Mouse (Mus musculus) limb, embryonic 13.5 days (tissue): ENCODE data around the gene Eno2. TPM values are rescaled to one million over a fixed set of nuclear protein-coding genes. Genes with fewer than 3 reads are reported as not detected.

Experiments used
- ATAC-seq: fragments of 200-750 bp; cut with Nextera tagmentation; 2 replicates; pipeline ENCODE4 v1.8.0; 2017; ENCODE audit warnings: low read depth, moderate number of reproducible peaks, moderate TSS enrichment; ENCODE audit not compliant: low FRiP score
- H3K27ac ChIP-seq: fragments of 300-500 bp; sonication (generic); 2 replicates; pipeline ENCODE4 v1.5.1; 2015; ENCODE audit warnings: inconsistent platforms, mild to moderate bottlenecking, moderate library complexity
- H3K27me3 ChIP-seq: fragments of 300-500 bp; sonication (generic); 2 replicates; pipeline ENCODE4 v1.6.1; 2015; ENCODE audit warnings: mild to moderate bottlenecking, inconsistent platforms
- H3K36me3 ChIP-seq: fragments of 300-500 bp; sonication (generic); 2 replicates; pipeline ENCODE4 v1.6.1; 2015; ENCODE audit warnings: inconsistent platforms, mild to moderate bottlenecking, moderate library complexity
- H3K4me1 ChIP-seq: fragments of 300-500 bp; sonication (generic); 2 replicates; pipeline ENCODE4 v1.6.1; 2015; ENCODE audit warnings: inconsistent platforms
- H3K4me2 ChIP-seq: fragments of 300-500 bp; sonication (generic); replicated peaks from 2 replicates; pipeline ENCODE4 v1.6.1; 2015; ENCODE audit warnings: inconsistent platforms, mild to moderate bottlenecking, moderate library complexity
- H3K4me3 ChIP-seq: fragments of 300-500 bp; sonication (generic); 2 replicates; pipeline ENCODE4 v1.5.1; 2015; ENCODE audit warnings: moderate library complexity, mild to moderate bottlenecking, inconsistent platforms
- H3K9ac ChIP-seq: fragments of 300-500 bp; sonication (generic); 2 replicates; pipeline ENCODE4 v1.6.1; 2015; ENCODE audit warnings: mild to moderate bottlenecking, inconsistent platforms
- H3K9me3 ChIP-seq: fragments of 300-500 bp; sonication (generic); 2 replicates; pipeline ENCODE4 v1.6.1; 2016; ENCODE audit warnings: inconsistent platforms
- WGBS: fragments of 180-500 bp; shearing (Covaris S2); methylation state at CpG from one replicate; pipeline ENCODE4 v1.1.7; 2015; 5-methylcytosine and 5-hydroxymethylcytosine counted together
- polyA plus RNA-seq: library from polyadenylated mRNA; unstranded; fragments of >200 nt; fragmentation: Nextera tagmentation; extraction: Ambion mirVana; gene quantifications from 2 replicates; pipeline ENCODE4 v1.2.1, GENCODE M21; 2015

The Eno2 gene
- polyA plus RNA-seq, 1 experiment from 2014 or later = 7.7 TPM

DNA sequence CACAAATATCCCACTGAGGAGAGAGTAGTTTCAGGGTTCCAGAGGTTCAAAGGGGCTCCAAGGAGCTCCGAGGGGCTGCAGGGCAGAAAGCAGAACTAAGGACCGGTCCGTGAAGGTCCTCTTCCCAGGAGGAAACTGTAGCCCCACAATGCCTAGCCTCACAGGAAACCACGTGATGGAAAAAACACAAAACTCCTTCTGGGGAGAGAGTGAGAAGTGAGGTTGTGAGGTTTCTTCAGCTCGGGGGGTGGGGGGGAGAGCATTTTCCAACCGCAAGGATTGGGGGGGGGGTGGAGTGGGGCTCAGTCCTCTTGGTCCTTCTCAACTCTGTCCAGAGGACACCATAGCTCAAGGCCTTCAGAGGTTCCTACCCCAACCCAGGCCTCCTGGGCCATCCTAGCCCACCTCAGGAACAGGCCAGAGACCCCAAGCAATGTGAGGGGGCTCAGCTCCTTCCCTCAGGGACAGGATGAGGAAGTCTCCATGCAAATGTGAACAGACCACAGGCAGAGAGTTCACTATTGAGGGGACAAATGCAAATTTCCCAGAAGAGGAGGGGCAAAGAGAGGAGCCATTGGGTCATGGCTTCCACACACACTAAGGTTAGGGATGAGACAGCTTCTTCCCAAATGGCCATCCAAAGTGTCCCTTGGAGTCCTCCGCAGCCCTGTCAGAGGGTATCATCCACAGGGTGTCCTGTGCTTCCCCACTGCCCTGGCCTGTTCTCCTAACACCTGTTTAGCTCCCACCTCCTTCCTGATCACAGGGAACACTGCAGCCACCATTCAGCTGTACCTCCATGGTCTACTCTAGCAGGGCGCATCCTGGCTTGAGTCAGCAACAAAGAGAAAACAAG lies 39.4 kb downstream of the Eno2 start:
- ATAC-seq = no peak
- H3K4me2 ChIP-seq = no peak overlapping the region
- 81% methylated on average over 8 of the region's 8 CpGs for WGBS
- no peak overlapping the region for H3K9ac ChIP-seq
- H3K4me3 ChIP-seq = no peak overlapping the region
- H3K27ac ChIP-seq = no peak overlapping the region
- no peaks in the 10 kb centered on the region for H3K27me3 ChIP-seq
- no peaks in the 10 kb centered on the region for H3K36me3 ChIP-seq
- H3K9me3 ChIP-seq = no peaks in the 10 kb centered on the region
- H3K4me1 ChIP-seq = peaks cover 6% of the 10 kb centered on the region

DNA sequence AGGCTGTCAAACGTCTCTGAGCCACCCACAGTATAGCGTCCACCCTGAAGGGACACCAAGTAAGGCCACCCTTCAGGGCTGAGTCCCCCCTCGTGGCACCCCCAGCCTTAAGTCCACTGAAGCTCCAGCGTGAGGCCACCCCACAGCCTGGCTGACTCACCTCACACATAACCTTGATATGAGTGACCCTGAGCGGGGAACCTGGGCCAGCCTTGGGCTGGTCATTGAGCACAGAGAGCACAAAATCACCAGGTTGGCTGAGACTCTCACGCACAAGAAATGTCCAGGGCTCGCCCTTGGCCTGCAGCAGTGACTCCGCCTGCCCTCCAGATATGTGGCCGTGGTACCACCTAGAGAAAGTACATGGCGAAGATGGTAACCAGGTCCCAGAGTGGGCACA lies 40.9 kb downstream of the Eno2 start:
- Histone ChIP-seq H3K27me3 (no peaks in the 10 kb centered on the region), H3K4me3 (no peak overlapping the region), H3K4me1 (peaks cover 6% of the 10 kb centered on the region), H3K9ac (no peak overlapping the region), H3K9me3 (no peaks in the 10 kb centered on the region), H3K4me2 (no peak overlapping the region), H3K27ac (no peak overlapping the region), H3K36me3 (no peaks in the 10 kb centered on the region)
- no peak for ATAC-seq
- WGBS = 84% methylated on average over 10 of the region's 10 CpGs

- H3K9ac ChIP-seq = no peak overlapping the region
- H3K4me3 ChIP-seq = no peak overlapping the region
- H3K4me2 ChIP-seq = no peak overlapping the region
- H3K36me3 ChIP-seq = no peaks in the 10 kb centered on the region
- no peak overlapping the region for H3K27ac ChIP-seq
- WGBS = 87% methylated on average over 10 of the region's 10 CpGs
- no peak for ATAC-seq
- no peaks in the 10 kb centered on the region for H3K27me3 ChIP-seq
- no peaks in the 10 kb centered on the region for H3K4me1 ChIP-seq
- no peaks in the 10 kb centered on the region for H3K9me3 ChIP-seq
Observed at GRCm38 (mm10) chr6:124724472-124724871, 45.0 kb downstream of the Eno2 start.

DNA sequence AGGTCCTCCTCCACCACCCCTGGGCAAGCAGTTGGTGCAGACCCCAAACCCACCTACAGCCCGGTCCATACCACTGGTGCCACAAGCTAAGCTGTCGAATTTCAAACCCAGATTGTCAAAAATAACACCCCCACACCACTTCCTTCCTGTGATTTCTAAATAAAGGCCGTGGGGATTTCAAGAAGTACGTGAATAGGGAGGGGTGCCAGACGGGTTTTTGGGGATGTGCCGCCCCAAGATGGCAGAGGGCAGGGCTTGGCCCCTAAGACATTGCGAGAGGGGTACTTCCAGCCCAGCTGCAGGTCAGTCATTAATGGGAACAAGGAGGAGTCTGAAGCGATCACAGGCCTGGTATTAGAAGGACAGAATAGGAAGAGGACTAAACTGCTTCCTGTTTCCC lies 45.9 kb downstream of the Eno2 start:
- Histone ChIP-seq H3K27me3 (no peaks in the 10 kb centered on the region), H3K4me1 (no peaks in the 10 kb centered on the region), H3K9ac (no peak overlapping the region), H3K9me3 (no peaks in the 10 kb centered on the region), H3K27ac (no peak overlapping the region), H3K4me2 (no peak overlapping the region), H3K36me3 (no peaks in the 10 kb centered on the region), H3K4me3 (no peak overlapping the region)
- 73% methylated on average over 8 of the region's 8 CpGs for whole genome bisulfite sequencing
- ATAC-seq = no peak

- no peak overlapping the region for H3K4me2 ChIP-seq
- no peaks in the 10 kb centered on the region for H3K27me3 ChIP-seq
- H3K4me1 ChIP-seq = no peaks in the 10 kb centered on the region
- no peak for ATAC-seq
- 0 out of 2 replicates have a peak, but pooled peaks cover under 1% of the 10 kb centered on the region for H3K36me3 ChIP-seq
- H3K27ac ChIP-seq = no peak overlapping the region
- WGBS = 86% methylated on average over 6 of the region's 6 CpGs
- H3K9ac ChIP-seq = no peak overlapping the region
- no peak overlapping the region for H3K4me3 ChIP-seq
- no peaks in the 10 kb centered on the region for H3K9me3 ChIP-seq
Observed at GRCm38 (mm10) chr6:124722876-124723473, 46.5 kb downstream of the Eno2 start.

DNA sequence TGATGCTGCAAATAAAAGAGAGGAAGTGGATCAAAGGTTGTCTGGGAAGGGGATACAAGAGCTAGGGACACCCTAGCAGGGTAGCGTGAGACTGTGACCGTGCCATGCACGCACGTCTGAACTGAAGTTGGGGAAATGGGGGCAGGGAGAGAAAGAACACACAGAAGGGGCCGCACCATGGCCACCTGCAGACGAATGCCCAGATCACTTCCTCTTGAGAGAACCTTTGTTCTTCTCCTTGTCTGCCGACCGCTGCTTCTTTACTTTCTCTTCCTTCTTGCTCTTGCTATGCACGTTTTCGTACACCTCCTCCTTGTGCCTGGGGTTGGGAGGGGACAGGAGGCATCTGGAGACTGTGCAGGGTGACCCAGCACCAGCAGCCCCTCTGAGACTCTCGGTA lies 48.6 kb downstream of the Eno2 start:
- no peaks in the 10 kb centered on the region for H3K27me3 ChIP-seq
- no peaks in the 10 kb centered on the region for H3K9me3 ChIP-seq
- ATAC-seq = no peak
- WGBS = 79% methylated on average over 11 of the region's 11 CpGs
- no peak overlapping the region for H3K4me2 ChIP-seq
- no peak overlapping the region for H3K27ac ChIP-seq
- no peaks in the 10 kb centered on the region for H3K4me1 ChIP-seq
- H3K9ac ChIP-seq = no peak overlapping the region
- H3K4me3 ChIP-seq = no peak overlapping the region
- H3K36me3 ChIP-seq = peaks cover 21% of the 10 kb centered on the region

- 61% methylated on average over 7 of the region's 7 CpGs for WGBS
- H3K27me3 ChIP-seq = no peaks in the 10 kb centered on the region
- H3K36me3 ChIP-seq = peaks cover 36% of the 10 kb centered on the region
- H3K4me1 ChIP-seq = no peaks in the 10 kb centered on the region
- no peak for ATAC-seq
- no peaks in the 10 kb centered on the region for H3K9me3 ChIP-seq
- no peak overlapping the region for H3K27ac ChIP-seq
- H3K9ac ChIP-seq = peak overlapping the region; percentile 61
- peak overlapping the region; percentile 36 for H3K4me2 ChIP-seq
- H3K4me3 ChIP-seq = peak overlapping the region; percentile 28; the same call in 1 of the 2 replicates
Observed at GRCm38 (mm10) chr6:124719354-124719978, 50.0 kb downstream of the Eno2 start.

- no peak for ATAC-seq
- H3K4me2 ChIP-seq = peak overlapping the region; percentile 44
- H3K27me3 ChIP-seq = no peaks in the 10 kb centered on the region
- peaks cover 7% of the 10 kb centered on the region for H3K4me1 ChIP-seq
- H3K9me3 ChIP-seq = no peaks in the 10 kb centered on the region
- 60% methylated on average over 16 of the region's 16 CpGs for WGBS
- H3K4me3 ChIP-seq = peak overlapping the region; percentile 28
- H3K9ac ChIP-seq = peak overlapping the region; percentile 61
- peaks cover 43% of the 10 kb centered on the region for H3K36me3 ChIP-seq
- no peak overlapping the region for H3K27ac ChIP-seq
Observed at GRCm38 (mm10) chr6:124718703-124719102, 50.8 kb downstream of the Eno2 start.

DNA sequence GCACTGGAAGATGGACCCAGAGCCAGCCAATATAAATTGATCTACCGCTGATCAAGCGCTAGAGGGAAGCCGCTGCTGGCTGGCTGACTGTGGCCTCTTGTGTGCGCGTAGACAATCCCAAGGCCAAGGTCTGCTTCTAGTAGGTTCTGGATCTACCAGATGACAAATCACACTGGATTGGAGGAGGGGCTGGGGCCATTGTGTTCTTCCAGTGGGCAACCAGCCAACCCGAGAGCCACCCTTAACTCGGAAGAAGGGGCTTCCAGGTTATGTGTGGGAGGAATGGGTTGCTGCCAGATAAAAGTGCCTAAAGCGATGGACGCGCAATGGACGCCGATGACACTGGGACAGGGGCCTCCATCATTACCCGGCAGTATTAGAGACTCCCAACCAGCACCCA lies 51.5 kb downstream of the Eno2 start:
- H3K27ac ChIP-seq = no peak overlapping the region
- peaks cover 43% of the 10 kb centered on the region for H3K36me3 ChIP-seq
- H3K9ac ChIP-seq = no peak overlapping the region; the same call in 1 of the 2 replicates
- peaks cover 14% of the 10 kb centered on the region for H3K4me1 ChIP-seq
- no peaks in the 10 kb centered on the region for H3K27me3 ChIP-seq
- H3K9me3 ChIP-seq = no peaks in the 10 kb centered on the region
- WGBS = 72% methylated on average over 13 of the region's 13 CpGs
- peak overlapping the region; percentile 28 for H3K4me3 ChIP-seq
- ATAC-seq = no peak
- peak overlapping the region; percentile 44 for H3K4me2 ChIP-seq

DNA sequence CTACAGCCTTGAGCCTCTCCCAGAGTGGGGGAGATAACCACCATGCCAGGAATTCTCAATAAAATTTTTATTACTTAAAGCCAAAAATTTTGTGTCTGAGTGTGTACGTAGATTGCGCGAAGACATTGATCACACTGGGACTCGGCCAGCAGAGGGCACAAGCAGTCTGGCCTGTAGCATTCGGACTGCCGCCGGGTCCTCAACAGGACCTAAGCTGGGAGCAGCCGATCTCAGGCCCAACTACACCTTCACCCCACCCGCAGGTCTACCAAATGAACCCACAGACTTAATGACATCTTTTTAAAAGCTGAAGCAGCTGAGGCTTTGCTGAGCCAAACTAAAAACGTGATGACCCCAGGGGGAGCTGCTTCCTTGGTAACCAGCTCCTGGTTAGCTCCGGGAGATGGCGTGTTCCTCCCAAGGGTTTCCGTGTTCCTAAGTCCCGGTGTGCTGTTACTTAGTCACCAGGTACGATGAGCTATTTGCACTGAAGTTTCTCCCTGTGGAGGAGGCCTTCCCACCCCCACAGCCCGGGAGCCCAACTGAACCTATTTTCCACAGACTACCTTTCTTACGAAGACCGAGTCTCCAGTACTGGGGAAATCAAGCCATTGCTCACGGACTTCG lies 52.5 kb downstream of the Eno2 start:
- 70% methylated on average over 20 of the region's 20 CpGs for WGBS

GRCm38 (mm10) chr6:124712918-124713317 lies 56.6 kb downstream of the Eno2 start:
- Histone ChIP-seq H3K9me3 (no peaks in the 10 kb centered on the region), H3K4me2 (peak overlapping the region; percentile 90), H3K4me1 (peaks cover 39% of the 10 kb centered on the region), H3K27ac (0 out of 2 replicates have a peak overlapping the region, but pooled peaks have one; percentile 90), H3K36me3 (peaks cover 61% of the 10 kb centered on the region), H3K4me3 (peak overlapping the region; percentile 99), H3K9ac (peak overlapping the region; percentile 97), H3K27me3 (no peaks in the 10 kb centered on the region)
- 16% methylated on average over 11 of the region's 11 CpGs for WGBS
- no peak for ATAC-seq

More for the DNA sequence above, 52.5 kb downstream of the Eno2 start:
- Histone ChIP-seq H3K4me1 (peaks cover 16% of the 10 kb centered on the region), H3K9ac (no peak overlapping the region), H3K27me3 (no peaks in the 10 kb centered on the region), H3K36me3 (peaks cover 43% of the 10 kb centered on the region), H3K27ac (no peak overlapping the region; the same call in 1 of the 2 replicates), H3K4me2 (0 out of 2 replicates have a peak overlapping the region, but pooled peaks have one; percentile 14), H3K9me3 (no peaks in the 10 kb centered on the region), H3K4me3 (no peak overlapping the region)
- no peak for ATAC-seq
